Mouse (Mus musculus): ENCODE data around the gene Ppara.

DNA sequence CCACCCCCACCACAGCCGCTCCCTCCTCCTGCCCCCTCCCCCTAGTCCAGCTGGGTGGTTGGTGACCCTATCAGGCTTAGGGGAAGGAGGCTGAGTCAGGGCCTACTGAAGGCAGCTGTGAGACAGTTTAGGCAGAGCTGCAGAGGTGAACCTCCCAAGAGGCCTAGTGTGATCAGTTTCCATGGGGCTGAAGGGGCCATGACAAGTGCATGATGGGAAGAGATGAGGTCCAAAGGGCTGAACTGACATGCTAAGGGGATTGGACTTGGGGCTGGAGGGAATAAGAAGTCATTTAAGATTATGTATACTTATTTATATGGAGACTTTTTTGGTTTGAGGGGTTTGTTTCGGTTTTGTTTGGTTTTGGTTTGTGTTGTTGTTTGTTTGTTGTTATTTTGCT is 41.5 kb downstream of the Ppara start:
- TF ChIP-seq CTCF (IDR thresholded peaks at IDR 0.05; ENCODE audit: low read depth) (no peak), EP300 (IDR thresholded peaks at IDR 0.05; ENCODE audit: low read depth) (no peak)

Measured in heart, postnatal 0 days (tissue).